Mouse (Mus musculus) CH12.LX (cell line): ENCODE data around the gene Focad.

Experiments
- CTCF ChIP-seq, 2 experiments: IDR thresholded peaks in 1 of 2; conservative IDR thresholded peaks in 1 of 2; 2 replicates each; pipeline ENCODE4 v1.5.1; 2011 to 2012; ENCODE audit warnings: low read depth in 2 of 2, low read length in 2 of 2, improper control_type of control experiment in 1 of 2, inconsistent platforms in 1 of 2, mild to moderate bottlenecking in 1 of 2, moderate library complexity in 1 of 2
- ELF1 ChIP-seq: IDR thresholded peaks from 2 replicates; pipeline ENCODE4 v1.6.1; 2014; ENCODE audit warnings: low read depth, mild to moderate bottlenecking, inconsistent platforms, low read length, improper control_type of control experiment
- EP300 ChIP-seq: IDR thresholded peaks from 2 replicates; pipeline ENCODE4 v1.6.1; 2011; ENCODE audit warnings: low read length, improper control_type of control experiment
- ETS1 ChIP-seq: conservative IDR thresholded peaks from 2 replicates; pipeline ENCODE4 v1.6.1; 2012; ENCODE audit warnings: low read depth, mild to moderate bottlenecking, inconsistent platforms, low read length, improper control_type of control experiment, moderate library complexity
- MEF2A ChIP-seq: IDR thresholded peaks from 2 replicates; pipeline ENCODE4 v1.6.1; 2014; ENCODE audit warnings: low read depth, mild to moderate bottlenecking, inconsistent platforms, low read length, improper control_type of control experiment, borderline replicate concordance
- NRF1 ChIP-seq: IDR thresholded peaks from 2 replicates; pipeline ENCODE4 v1.6.1; 2014; ENCODE audit warnings: low read depth, mild to moderate bottlenecking, inconsistent platforms, low read length, improper control_type of control experiment, moderate library complexity
- ZKSCAN1 ChIP-seq: IDR thresholded peaks from 2 replicates; pipeline ENCODE4 v1.6.1; 2012; ENCODE audit warnings: low read depth, inconsistent platforms, low read length, improper control_type of control experiment, borderline replicate concordance

GRCm38 (mm10) chr4:88081885-88082284, 12.5 kb upstream of the Focad start:
- TF ChIP-seq CTCF (conservative IDR thresholded peaks at IDR 0.05 in 1 of 2, IDR thresholded peaks at IDR 0.05 in 1 of 2; ENCODE audit: low read depth in 2 of 2, low read length in 2 of 2) (no peak), MEF2A (no peak), NRF1 (no peak), EP300 (no peak), ETS1 (no peak), ELF1 (no peak), ZKSCAN1 (no peak)
